Mouse (Mus musculus) layer of hippocampus, adult 18-20 months (tissue): ENCODE results near the gene Blnk. TPM values are rescaled to one million over a fixed set of nuclear protein-coding genes. Genes with fewer than 3 reads are reported as not detected.

ENCODE experiments used
- DNase-seq, 2 experiments: peaks; one replicate each; pipeline ENCODE4 v3.0.0; 2022; ENCODE audit warnings: low spot score in 2 of 2
- microRNA-seq, 2 experiments: library from miRNA; unstranded; fragments of <30 nt; microRNA quantifications; one replicate each; pipeline ENCODE4 v1.2.0; 2021
- total RNA-seq, 2 experiments: library from RNA; stranded (reverse); gene quantifications; 2 replicates each; pipeline ENCODE4 v1.2.3; 2021

Gene Blnk
- total RNA-seq, 2 experiments from 2014 or later = 6.1 to 7.5 TPM

GRCm38 (mm10) chr19:40970301-40970700 is 24.0 kb downstream of the Blnk start:
- DNase-seq = no peak

GRCm38 (mm10) chr19:40964936-40965850 is 29.1 kb downstream of the Blnk start:
- no peak for DNase-seq

- DNase-seq = no peak
These were observed 29.9 kb downstream of the Blnk start for GRCm38 (mm10) chr19:40964367-40964891.

GRCm38 (mm10) chr19:40962988-40963387 is 31.3 kb downstream of the Blnk start:
- DNase-seq = peak; percentile 23 to 44

- DNase-seq = no peak
These were observed 35.4 kb downstream of the Blnk start for GRCm38 (mm10) chr19:40958981-40959380.

GRCm38 (mm10) chr19:40946937-40947577 is 47.3 kb downstream of the Blnk start:
- peak in 1 of 2 experiments; percentile 11 for DNase-seq

GRCm38 (mm10) chr19:40943552-40943951 is 50.8 kb downstream of the Blnk start:
- no peak for DNase-seq

GRCm38 (mm10) chr19:40936038-40936437 is 58.3 kb downstream of the Blnk start:
- no peak for DNase-seq

GRCm38 (mm10) chr19:40935376-40935775 is 59.0 kb downstream of the Blnk start:
- DNase-seq = no peak

GRCm38 (mm10) chr19:40931581-40932369 is 62.6 kb downstream of the Blnk start:
- no peak for DNase-seq

GRCm38 (mm10) chr19:40895393-40895703 is 99.0 kb downstream of the Blnk start:
- no peak for DNase-seq

- DNase-seq = peak; percentile 78 to 87
These were observed 99.6 kb downstream of the Blnk start, which contains the start of gene Zfp518a for GRCm38 (mm10) chr19:40894519-40895392. Zfp518a (plus strand) TSS chr19:40894705.

GRCm38 (mm10) chr19:40894071-40894506 is 100.2 kb downstream of the Blnk start:
- no peak for DNase-seq

GRCm38 (mm10) chr19:40888887-40889286 is 105.4 kb downstream of the Blnk start:
- no peak for DNase-seq

GRCm38 (mm10) chr19:40881700-40882099 is 112.6 kb downstream of the Blnk start:
- DNase-seq = no peak

Small RNA genes within 50 kb of the gene (microRNA-seq; reads per million reads assigned to microRNA genes)
- gene Mir8092 = 0 reads per million in 2 experiments

Other genes with a start within 250 kb of the Blnk start
- 1 to 10 TPM in 1 of 2 experiments, under 1 TPM in 1; 0.54 to 1.1 TPM for gene Cc2d2b, start 245.8 kb downstream of the Blnk start, total RNA-seq
- 1 to 10 TPM; 6.7 to 7.4 TPM for gene Ccnj, start 163.3 kb downstream of the Blnk start, total RNA-seq
- 1 to 10 TPM; 5.4 to 7.6 TPM for gene Zfp518a, start 99.8 kb downstream of the Blnk start, total RNA-seq
- not detected for gene Dntt, start 34.7 kb upstream of the Blnk start, total RNA-seq
- 1 to 10 TPM; 6.1 to 9.4 TPM for gene Opalin, start 82.6 kb upstream of the Blnk start, total RNA-seq
- gene Tll2, start 212.3 kb upstream of the Blnk start, total RNA-seq = under 1 TPM; 0.51 to 0.72 TPM